Mouse (Mus musculus): ENCODE measurements at regions not wholly inside any gene's neighbourhood (a gene's known extent, or its start where the extent isn't known, plus 50 kb on each side); places are given as distances from the start of the nearest gene placed in this dataset.

- WGBS, result under 1% methylated on average over 9 of the region's 13 CpGs
- H3K27ac ChIP-seq (replicated peaks; ENCODE audit: low read depth, low read length), result no peak overlapping the region
- H3K4me2 ChIP-seq (ENCODE audit: low read depth, low read length), result peak overlapping the region; percentile 78
- DNase-seq (ENCODE audit: low spot score) (peak; percentile 96), ATAC-seq (ENCODE audit: low read depth) (peak; percentile 95)
- no peaks in the 10 kb centered on the region for H3K36me3 ChIP-seq (ENCODE audit: control insufficient read depth, insufficient read depth, low read length)
- H3K27me3 ChIP-seq (replicated peaks; ENCODE audit: control insufficient read depth, insufficient read depth, low read length), result peaks cover 21% of the 10 kb centered on the region
- peak overlapping the region; percentile 32 for H3K4me3 ChIP-seq (ENCODE audit: low read depth, low read length)
- peak overlapping the region; percentile 35 for H3K9ac ChIP-seq (ENCODE audit: low read depth, low read length)
- peaks cover 12% of the 10 kb centered on the region; the same call in 1 of the 2 replicates for H3K4me1 ChIP-seq (ENCODE audit: control insufficient read depth, insufficient read depth, low read length)
- no peaks in the 10 kb centered on the region for H3K9me3 ChIP-seq (ENCODE audit: control insufficient read depth, low read length)
Measured at GRCm38 (mm10) chr7:115216838-115217237, 473.3 kb downstream of the Insc start.

DNA sequence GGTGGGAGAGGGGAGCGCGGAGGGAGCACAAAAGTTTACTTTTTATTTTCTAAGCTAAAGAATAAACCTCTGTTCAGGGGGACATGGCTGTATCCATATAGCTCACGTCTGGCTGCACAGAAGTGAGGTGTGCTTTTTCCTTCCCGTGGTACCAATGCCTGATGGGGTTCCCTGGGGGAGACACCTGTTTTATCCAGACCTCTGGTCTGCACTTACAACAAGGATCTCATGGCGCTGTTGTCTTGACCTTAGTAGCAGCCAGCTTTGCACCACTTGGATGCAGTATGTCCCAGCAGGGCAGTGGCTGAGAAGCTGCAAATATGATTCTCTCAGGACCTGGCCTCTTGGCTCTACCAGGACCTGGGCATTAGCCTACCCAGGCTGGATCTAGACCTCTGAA, 473.8 kb downstream of the Insc start:
- Histone ChIP-seq H3K9me3 (ENCODE audit: control insufficient read depth, low read length) (no peaks in the 10 kb centered on the region), H3K36me3 (ENCODE audit: control insufficient read depth, insufficient read depth, low read length) (no peaks in the 10 kb centered on the region), H3K4me3 (ENCODE audit: low read depth, low read length) (peak overlapping the region; percentile 32), H3K27ac (replicated peaks; ENCODE audit: low read depth, low read length) (no peak overlapping the region), H3K4me2 (ENCODE audit: low read depth, low read length) (peak overlapping the region; percentile 78), H3K9ac (ENCODE audit: low read depth, low read length) (peak overlapping the region; percentile 35; the same call in 1 of the 2 replicates), H3K27me3 (replicated peaks; ENCODE audit: control insufficient read depth, insufficient read depth, low read length) (peaks cover 22% of the 10 kb centered on the region), H3K4me1 (ENCODE audit: control insufficient read depth, insufficient read depth, low read length) (peaks cover 12% of the 10 kb centered on the region; the same call in 1 of the 2 replicates)
- 3% methylated on average over 5 of the region's 5 CpGs for WGBS
- no peak for DNase-seq (ENCODE audit: low spot score)
- ATAC-seq (ENCODE audit: low read depth), result peak; percentile 20

DNA sequence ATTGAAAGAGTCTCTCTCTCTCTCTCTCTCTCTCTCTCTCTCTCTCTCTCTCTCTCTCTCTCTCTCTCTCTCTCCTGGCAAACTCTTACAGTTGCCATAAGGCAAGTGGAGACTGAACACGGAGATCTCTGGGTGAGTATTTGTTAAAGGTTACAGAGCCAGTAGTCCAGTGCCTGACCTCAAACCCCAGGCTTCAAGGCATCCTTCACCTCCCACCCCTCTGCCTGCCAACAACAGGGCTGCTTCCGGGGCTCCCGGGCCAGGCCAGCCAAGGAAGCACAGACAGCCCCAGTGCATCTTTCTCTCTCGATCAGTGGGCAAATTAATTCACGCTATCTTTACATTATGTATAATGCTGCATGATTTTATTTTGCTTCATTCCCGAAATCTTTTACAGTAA, 474.2 kb downstream of the Insc start:
- Histone ChIP-seq H3K9me3 (ENCODE audit: control insufficient read depth, low read length) (no peaks in the 10 kb centered on the region), H3K27me3 (replicated peaks; ENCODE audit: control insufficient read depth, insufficient read depth, low read length) (peaks cover 25% of the 10 kb centered on the region), H3K4me2 (ENCODE audit: low read depth, low read length) (no peak overlapping the region), H3K36me3 (ENCODE audit: control insufficient read depth, insufficient read depth, low read length) (no peaks in the 10 kb centered on the region), H3K4me3 (ENCODE audit: low read depth, low read length) (no peak overlapping the region), H3K27ac (replicated peaks; ENCODE audit: low read depth, low read length) (no peak overlapping the region), H3K9ac (ENCODE audit: low read depth, low read length) (no peak overlapping the region), H3K4me1 (ENCODE audit: control insufficient read depth, insufficient read depth, low read length) (peaks cover 12% of the 10 kb centered on the region; the same call in 1 of the 2 replicates)
- WGBS, result 29% methylated on average over 6 of the region's 6 CpGs
- no peak for ATAC-seq (ENCODE audit: low read depth)
- DNase-seq (ENCODE audit: low spot score), result no peak

GRCm38 (mm10) chr7:115218596-115219180, 475.2 kb downstream of the Insc start:
- H3K4me2 ChIP-seq (ENCODE audit: low read depth, low read length), result no peak overlapping the region
- 33% methylated on average over 13 of the region's 13 CpGs for WGBS

GRCm38 (mm10) chr7:115222642-115223041, 479.1 kb downstream of the Insc start:
- H3K9ac ChIP-seq (ENCODE audit: low read depth, low read length), result no peak overlapping the region
- H3K4me3 ChIP-seq (ENCODE audit: low read depth, low read length), result no peak overlapping the region
- no peak overlapping the region for H3K27ac ChIP-seq (replicated peaks; ENCODE audit: low read depth, low read length)
- DNase-seq (ENCODE audit: low spot score) (peak; percentile 31), ATAC-seq (ENCODE audit: low read depth) (0 out of 2 replicates have a peak, but pooled peaks have one; percentile 15)
- no peaks in the 10 kb centered on the region for H3K9me3 ChIP-seq (ENCODE audit: control insufficient read depth, low read length)
- H3K27me3 ChIP-seq (replicated peaks; ENCODE audit: control insufficient read depth, insufficient read depth, low read length), result peaks cover 20% of the 10 kb centered on the region; the same call in 1 of the 2 replicates
- no peaks in the 10 kb centered on the region for H3K36me3 ChIP-seq (ENCODE audit: control insufficient read depth, insufficient read depth, low read length)
- 37% methylated on average over 4 of the region's 7 CpGs for WGBS
- no peak overlapping the region for H3K4me2 ChIP-seq (ENCODE audit: low read depth, low read length)
- 0 out of 2 replicates have a peak, but pooled peaks cover 9% of the 10 kb centered on the region for H3K4me1 ChIP-seq (ENCODE audit: control insufficient read depth, insufficient read depth, low read length)

More at GRCm38 (mm10) chr7:115218596-115219180, 475.2 kb downstream of the Insc start:
- no peak overlapping the region for H3K9ac ChIP-seq (ENCODE audit: low read depth, low read length)
- peaks cover 12% of the 10 kb centered on the region; the same call in 1 of the 2 replicates for H3K4me1 ChIP-seq (ENCODE audit: control insufficient read depth, insufficient read depth, low read length)
- peaks cover 25% of the 10 kb centered on the region for H3K27me3 ChIP-seq (replicated peaks; ENCODE audit: control insufficient read depth, insufficient read depth, low read length)
- H3K9me3 ChIP-seq (ENCODE audit: control insufficient read depth, low read length), result no peaks in the 10 kb centered on the region
- ATAC-seq (ENCODE audit: low read depth) (no peak), DNase-seq (ENCODE audit: low spot score) (peak; percentile 39)
- no peak overlapping the region for H3K4me3 ChIP-seq (ENCODE audit: low read depth, low read length)
- no peak overlapping the region for H3K27ac ChIP-seq (replicated peaks; ENCODE audit: low read depth, low read length)
- no peaks in the 10 kb centered on the region for H3K36me3 ChIP-seq (ENCODE audit: control insufficient read depth, insufficient read depth, low read length)

GRCm38 (mm10) chr7:115230525-115230924, 487.0 kb downstream of the Insc start:
- Histone ChIP-seq H3K9me3 (ENCODE audit: control insufficient read depth, low read length) (no peaks in the 10 kb centered on the region), H3K4me2 (ENCODE audit: low read depth, low read length) (no peak overlapping the region), H3K9ac (ENCODE audit: low read depth, low read length) (no peak overlapping the region), H3K4me1 (ENCODE audit: control insufficient read depth, insufficient read depth, low read length) (0 out of 2 replicates have a peak, but pooled peaks cover 4% of the 10 kb centered on the region), H3K4me3 (ENCODE audit: low read depth, low read length) (no peak overlapping the region), H3K27ac (replicated peaks; ENCODE audit: low read depth, low read length) (no peak overlapping the region), H3K36me3 (ENCODE audit: control insufficient read depth, insufficient read depth, low read length) (no peaks in the 10 kb centered on the region), H3K27me3 (replicated peaks; ENCODE audit: control insufficient read depth, insufficient read depth, low read length) (no peaks in the 10 kb centered on the region)
- WGBS, result 69% methylated on average over 6 of the region's 6 CpGs
- no peak for ATAC-seq (ENCODE audit: low read depth)
- DNase-seq (ENCODE audit: low spot score), result no peak

DNA sequence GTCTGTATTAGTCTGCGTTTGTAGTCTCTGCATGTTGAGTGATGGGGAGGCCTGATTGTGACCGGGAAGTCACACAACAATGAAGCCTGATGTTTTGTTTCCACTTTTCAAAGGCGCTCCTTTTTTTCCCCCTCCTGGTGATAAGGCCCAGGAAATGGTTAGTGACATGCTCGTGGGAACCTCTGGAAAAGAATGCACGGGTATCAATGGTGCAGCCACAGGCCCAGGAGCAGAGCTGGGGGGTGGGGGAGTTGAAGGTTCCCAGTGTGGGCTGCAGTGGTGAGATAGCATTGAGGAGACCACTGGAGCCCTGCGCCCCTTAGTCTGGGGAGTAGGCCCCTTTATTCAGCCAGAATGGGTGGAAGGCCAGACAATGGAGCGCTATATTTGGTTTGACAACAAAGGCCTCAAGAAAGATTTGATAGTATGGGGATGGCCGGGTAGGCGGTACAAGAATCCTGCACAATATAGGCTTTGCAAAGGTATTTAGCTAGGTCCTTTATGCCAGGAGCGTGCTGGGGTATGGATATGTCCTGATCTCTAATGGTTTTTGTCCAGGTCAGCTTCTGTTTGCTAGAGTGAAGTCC, 490.4 kb downstream of the Insc start:
- Histone ChIP-seq H3K4me2 (ENCODE audit: low read depth, low read length) (no peak overlapping the region), H3K4me3 (ENCODE audit: low read depth, low read length) (no peak overlapping the region), H3K9ac (ENCODE audit: low read depth, low read length) (no peak overlapping the region), H3K9me3 (ENCODE audit: control insufficient read depth, low read length) (no peaks in the 10 kb centered on the region), H3K36me3 (ENCODE audit: control insufficient read depth, insufficient read depth, low read length) (no peaks in the 10 kb centered on the region), H3K27ac (replicated peaks; ENCODE audit: low read depth, low read length) (no peak overlapping the region), H3K4me1 (ENCODE audit: control insufficient read depth, insufficient read depth, low read length) (0 out of 2 replicates have a peak, but pooled peaks cover 4% of the 10 kb centered on the region), H3K27me3 (replicated peaks; ENCODE audit: control insufficient read depth, insufficient read depth, low read length) (no peaks in the 10 kb centered on the region)
- WGBS, result 59% methylated on average over 10 of the region's 10 CpGs
- DNase-seq (ENCODE audit: low spot score) (no peak), ATAC-seq (ENCODE audit: low read depth) (no peak)

GRCm38 (mm10) chr7:115237131-115237530, 493.6 kb downstream of the Insc start:
- Histone ChIP-seq H3K9me3 (ENCODE audit: control insufficient read depth, low read length) (no peaks in the 10 kb centered on the region), H3K27me3 (replicated peaks; ENCODE audit: control insufficient read depth, insufficient read depth, low read length) (no peaks in the 10 kb centered on the region), H3K9ac (ENCODE audit: low read depth, low read length) (no peak overlapping the region), H3K36me3 (ENCODE audit: control insufficient read depth, insufficient read depth, low read length) (no peaks in the 10 kb centered on the region), H3K4me2 (ENCODE audit: low read depth, low read length) (no peak overlapping the region), H3K4me3 (ENCODE audit: low read depth, low read length) (no peak overlapping the region), H3K27ac (replicated peaks; ENCODE audit: low read depth, low read length) (no peak overlapping the region), H3K4me1 (ENCODE audit: control insufficient read depth, insufficient read depth, low read length) (0 out of 2 replicates have a peak, but pooled peaks cover 4% of the 10 kb centered on the region)
- WGBS, result 84% methylated on average over 1 of the region's 1 CpGs
- no peak for ATAC-seq (ENCODE audit: low read depth)
- DNase-seq (ENCODE audit: low spot score), result no peak

Measured in embryonic facial prominence, embryonic 14.5 days (tissue).